ENCODE assay signal across 9 mouse cellular contexts in the genomic region with DNA sequence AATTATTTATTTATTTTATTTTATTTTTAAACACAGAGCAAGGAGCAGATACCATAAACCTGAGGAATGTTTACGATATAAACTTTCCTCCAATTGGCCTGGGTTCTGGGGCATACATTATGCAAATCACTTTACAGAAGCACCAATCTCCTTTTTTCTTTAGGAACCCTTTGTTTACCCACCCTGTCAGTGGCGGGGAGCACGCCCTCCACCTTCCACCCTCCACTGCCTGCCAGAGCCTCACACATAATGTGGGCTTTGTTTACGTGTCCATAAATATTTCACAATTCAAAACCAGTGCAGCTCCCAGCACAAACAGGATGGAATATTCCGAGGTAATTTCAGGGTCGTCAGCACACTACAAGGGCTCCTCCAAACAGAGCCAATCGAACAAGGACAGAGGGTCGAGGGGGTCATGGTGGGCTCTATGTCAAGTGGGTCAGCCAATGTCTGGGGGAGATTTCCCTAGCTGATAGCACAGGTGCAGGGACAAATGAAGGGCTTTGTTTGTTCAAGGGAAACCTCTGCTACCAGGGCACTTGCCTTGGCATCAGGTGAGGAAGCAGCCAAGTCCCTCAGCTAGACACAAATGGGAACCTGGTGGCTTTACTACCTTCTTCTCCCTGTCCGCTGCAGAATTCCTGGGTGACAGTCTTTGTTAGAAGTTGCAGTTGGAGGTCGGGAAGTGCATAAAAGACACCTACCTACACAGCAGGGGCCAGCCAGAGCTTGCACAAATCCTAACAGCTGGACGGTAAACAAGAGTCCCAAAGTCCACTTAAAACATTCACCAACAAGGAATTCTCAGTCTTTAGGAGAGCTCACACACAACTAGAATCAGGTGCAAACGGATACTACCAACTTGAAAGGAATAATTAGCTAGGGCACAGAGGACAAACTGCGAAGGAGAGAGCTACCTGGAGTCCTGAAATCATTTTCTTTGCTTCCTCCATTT. TPM values are rescaled to one million over a fixed set of nuclear protein-coding genes. Genes with fewer than 3 reads are reported as not detected.
DNase-seq lines count a peak whose midpoint lies in the region; ATAC-seq and TF ChIP-seq lines count a peak whose summit lies in the region.
"Had no signal": no experiment of that assay in that cellular context is flagged by ENCODE, and none has a peak within 500 bp of the region (broad histone marks: within the 10 kb centered on the region; RNA-seq: fewer than 3 reads in every experiment).

No protein-coding gene starts in this region.

- H3K9ac ChIP-seq in embryonic facial prominence, embryonic 12.5 days = no peak overlapping the region
- H3K9ac ChIP-seq in liver, embryonic 15.5 days = no peak overlapping the region

- WGBS in embryonic facial prominence, embryonic 12.5 days = 40% methylated on average over 13 of the region's 13 CpGs
- 31% methylated on average over 13 of the region's 13 CpGs for WGBS in embryonic facial prominence, embryonic 10.5 days
- WGBS in liver, embryonic 15.5 days (ENCODE audit: insufficient replicate concordance) = 26% methylated on average over 13 of the region's 13 CpGs

- TF ChIP-seq CTCF in cortical plate, adult 2 months (IDR thresholded peaks at IDR 0.05; ENCODE audit: extremely low read depth, insufficient read depth, low read length) = no peak

- H3K27ac ChIP-seq in embryonic facial prominence, embryonic 12.5 days = no peak overlapping the region
- no peak overlapping the region; the same call in 1 of the 2 replicates for H3K27ac ChIP-seq in embryonic facial prominence, embryonic 10.5 days (replicated peaks)
- H3K27ac ChIP-seq in cortical plate, adult 2 months (ENCODE audit: insufficient read depth, low read length) = peak overlapping the region; percentile 48; the same call in 1 of the 2 replicates
- H3K27ac ChIP-seq in liver, embryonic 15.5 days (replicated peaks) = peak overlapping the region; percentile 75
- H3K27ac ChIP-seq: gastrocnemius, adult 2 months had no signal

- H3K27me3 ChIP-seq in embryonic facial prominence, embryonic 12.5 days = no peaks in the 10 kb centered on the region
- no peaks in the 10 kb centered on the region for H3K27me3 ChIP-seq in embryonic facial prominence, embryonic 10.5 days (replicated peaks; ENCODE audit: low read depth, poor library complexity, severe bottlenecking)
- peaks cover 48% of the 10 kb centered on the region for H3K27me3 ChIP-seq in liver, embryonic 15.5 days

- no peak for DNase-seq in embryonic facial prominence, embryonic 10.5 days (ENCODE audit: low spot score)
- peak; percentile 33 to 55 for DNase-seq in kidney, adult 8-10 months
- no peak for DNase-seq in right cerebral cortex, postnatal 4 days
- DNase-seq in right cerebral cortex, adult 2 months (ENCODE audit: low spot score in 2 of 2) = no peak
- DNase-seq in layer of hippocampus, adult 18-20 months (ENCODE audit: low spot score in 2 of 2) = no peak

- ATAC-seq in embryonic facial prominence, embryonic 12.5 days (ENCODE audit: insufficient number of reproducible peaks, insufficient read depth, low FRiP score, low TSS enrichment) = 0 out of 2 replicates have a peak, but pooled peaks have one; percentile 19
- peak; percentile 73 for ATAC-seq in liver, embryonic 15.5 days (ENCODE audit: insufficient read depth)

- H3K36me3 ChIP-seq in embryonic facial prominence, embryonic 12.5 days = peaks cover 25% of the 10 kb centered on the region; the same call in 1 of the 2 replicates
- H3K36me3 ChIP-seq in embryonic facial prominence, embryonic 10.5 days (replicated peaks) = peaks cover 71% of the 10 kb centered on the region
- H3K36me3 ChIP-seq in liver, embryonic 15.5 days (replicated peaks) = no peaks in the 10 kb centered on the region

- no peak for TF ChIP-seq POLR2A in cortical plate, adult 2 months (IDR thresholded peaks at IDR 0.05; ENCODE audit: extremely low read depth, insufficient read depth, low read length)

- no peak overlapping the region for H3K4me3 ChIP-seq in embryonic facial prominence, embryonic 12.5 days
- H3K4me3 ChIP-seq in embryonic facial prominence, embryonic 10.5 days = no peak overlapping the region
- no peak overlapping the region for H3K4me3 ChIP-seq in cortical plate, adult 2 months (ENCODE audit: insufficient read depth, low read length)
- peak overlapping the region; percentile 32 for H3K4me3 ChIP-seq in liver, embryonic 15.5 days (replicated peaks)
- H3K4me3 ChIP-seq: gastrocnemius, adult 2 months had no signal

- H3K9me3 ChIP-seq in embryonic facial prominence, embryonic 12.5 days = no peaks in the 10 kb centered on the region
- H3K9me3 ChIP-seq in embryonic facial prominence, embryonic 10.5 days = no peaks in the 10 kb centered on the region
- no peaks in the 10 kb centered on the region for H3K9me3 ChIP-seq in liver, embryonic 15.5 days (replicated peaks)

- H3K4me2 ChIP-seq in embryonic facial prominence, embryonic 12.5 days (replicated peaks) = no peak overlapping the region
- H3K4me2 ChIP-seq in liver, embryonic 15.5 days = peak overlapping the region; percentile 49

- peaks cover 7% of the 10 kb centered on the region for H3K4me1 ChIP-seq in embryonic facial prominence, embryonic 12.5 days
- H3K4me1 ChIP-seq in embryonic facial prominence, embryonic 10.5 days = peaks cover 22% of the 10 kb centered on the region
- no peaks in the 10 kb centered on the region; the same call in 1 of the 2 replicates for H3K4me1 ChIP-seq in cortical plate, adult 2 months (ENCODE audit: control insufficient read depth, insufficient read depth, low read length)
- no peaks in the 10 kb centered on the region for H3K4me1 ChIP-seq in liver, embryonic 15.5 days (replicated peaks)

RNA-seq across cellular contexts. Expression of gene Dlat, which starts 33.3 kb away (rescaled TPM):
- 44.4 and 47.4 TPM in 2 replicates for polyA plus RNA-seq in embryonic facial prominence, embryonic 12.5 days (2016; fragmentation: Nextera tagmentation; extraction: Ambion mirVana)
- 62.0 and 62.2 TPM in 2 replicates for polyA plus RNA-seq in embryonic facial prominence, embryonic 10.5 days (2016; fragmentation: Nextera tagmentation; extraction: Ambion mirVana)
- 49.4 and 49.8 TPM in 2 replicates for polyA plus RNA-seq in cortical plate, adult 2 months (2012; rRNA removed)
- 23.2 and 24.6 TPM in 2 replicates for polyA plus RNA-seq in liver, embryonic 15.5 days (2015; fragmentation: Nextera tagmentation; extraction: Ambion mirVana)
- total RNA-seq in layer of hippocampus, adult 18-20 months (2021) = 100 to 1,000 TPM; 122 to 124 TPM

RNA-seq across cellular contexts. Expression of gene Dixdc1, which starts 46.4 kb away (rescaled TPM):
- polyA plus RNA-seq in embryonic facial prominence, embryonic 12.5 days (2016; fragmentation: Nextera tagmentation; extraction: Ambion mirVana) = 20.2 and 20.8 TPM in 2 replicates
- 31.6 and 32.6 TPM in 2 replicates for polyA plus RNA-seq in embryonic facial prominence, embryonic 10.5 days (2016; fragmentation: Nextera tagmentation; extraction: Ambion mirVana)
- 47.0 and 47.2 TPM in 2 replicates for polyA plus RNA-seq in cortical plate, adult 2 months (2012; rRNA removed)
- polyA plus RNA-seq in liver, embryonic 15.5 days (2015; fragmentation: Nextera tagmentation; extraction: Ambion mirVana) = 1.4 and 1.8 TPM in 2 replicates
- 10 to 100 TPM; 77.1 to 84.1 TPM for total RNA-seq in layer of hippocampus, adult 18-20 months (2021)

RNA-seq across cellular contexts. Expression of gene 2310030G06Rik, which starts 53.4 kb away (rescaled TPM):
- 4.5 and 4.6 TPM in 2 replicates for polyA plus RNA-seq in embryonic facial prominence, embryonic 12.5 days (2016; fragmentation: Nextera tagmentation; extraction: Ambion mirVana)
- 3.8 and 4.1 TPM in 2 replicates for polyA plus RNA-seq in embryonic facial prominence, embryonic 10.5 days (2016; fragmentation: Nextera tagmentation; extraction: Ambion mirVana)
- polyA plus RNA-seq in cortical plate, adult 2 months (2012; rRNA removed) = 2.7 and 3.7 TPM in 2 replicates
- 3.9 and 4.1 TPM in 2 replicates for polyA plus RNA-seq in liver, embryonic 15.5 days (2015; fragmentation: Nextera tagmentation; extraction: Ambion mirVana)
- total RNA-seq in layer of hippocampus, adult 18-20 months (2021) = 1 to 10 TPM; 1.2 to 1.5 TPM

RNA-seq across cellular contexts. Expression of gene Cryab, which starts 58.2 kb away (rescaled TPM):
- 25.4 and 36.0 TPM in 2 replicates for polyA plus RNA-seq in embryonic facial prominence, embryonic 12.5 days (2016; fragmentation: Nextera tagmentation; extraction: Ambion mirVana)
- 12.3 and 12.9 TPM in 2 replicates for polyA plus RNA-seq in embryonic facial prominence, embryonic 10.5 days (2016; fragmentation: Nextera tagmentation; extraction: Ambion mirVana)
- polyA plus RNA-seq in cortical plate, adult 2 months (2012; rRNA removed) = 267 and 331 TPM in 2 replicates
- polyA plus RNA-seq in liver, embryonic 15.5 days (2015; fragmentation: Nextera tagmentation; extraction: Ambion mirVana) = 9.9 and 15.2 TPM in 2 replicates
- 100 to 1,000 TPM; 171 to 201 TPM for total RNA-seq in layer of hippocampus, adult 18-20 months (2021)

RNA-seq across cellular contexts. Expression of gene Hspb2, which starts 59.3 kb away (rescaled TPM):
- 8.5 and 10.1 TPM in 2 replicates for polyA plus RNA-seq in embryonic facial prominence, embryonic 12.5 days (2016; fragmentation: Nextera tagmentation; extraction: Ambion mirVana)
- polyA plus RNA-seq in embryonic facial prominence, embryonic 10.5 days (2016; fragmentation: Nextera tagmentation; extraction: Ambion mirVana) = 2.8 and 3.7 TPM in 2 replicates
- polyA plus RNA-seq in cortical plate, adult 2 months (2012; rRNA removed) = 3.8 and 4.9 TPM in 2 replicates
- polyA plus RNA-seq in liver, embryonic 15.5 days (2015; fragmentation: Nextera tagmentation; extraction: Ambion mirVana) = 2.1 and 3.5 TPM in 2 replicates
- total RNA-seq in layer of hippocampus, adult 18-20 months (2021) = 1 to 10 TPM in 1 of 2 experiments, under 1 TPM in 1; 0.67 to 1.9 TPM

Comparison
In these comparisons a context has a peak if more than half of its experiments do, and no peak if none do; other contexts are left out.
1. H3K27ac ChIP-seq: peak in cortical plate, adult 2 months (single experiment) and liver, embryonic 15.5 days (single experiment); none in embryonic facial prominence, embryonic 12.5 days (single experiment) and embryonic facial prominence, embryonic 10.5 days (single experiment).
2. DNase-seq: peak in kidney, adult 8-10 months (2 of 2); none in embryonic facial prominence, embryonic 10.5 days (single experiment), right cerebral cortex, postnatal 4 days (single experiment), right cerebral cortex, adult 2 months (0 of 2) and layer of hippocampus, adult 18-20 months (0 of 2).